Mouse (Mus musculus): Measurements from ENCODE around the gene Jag2.

Gene Jag2

DNA sequence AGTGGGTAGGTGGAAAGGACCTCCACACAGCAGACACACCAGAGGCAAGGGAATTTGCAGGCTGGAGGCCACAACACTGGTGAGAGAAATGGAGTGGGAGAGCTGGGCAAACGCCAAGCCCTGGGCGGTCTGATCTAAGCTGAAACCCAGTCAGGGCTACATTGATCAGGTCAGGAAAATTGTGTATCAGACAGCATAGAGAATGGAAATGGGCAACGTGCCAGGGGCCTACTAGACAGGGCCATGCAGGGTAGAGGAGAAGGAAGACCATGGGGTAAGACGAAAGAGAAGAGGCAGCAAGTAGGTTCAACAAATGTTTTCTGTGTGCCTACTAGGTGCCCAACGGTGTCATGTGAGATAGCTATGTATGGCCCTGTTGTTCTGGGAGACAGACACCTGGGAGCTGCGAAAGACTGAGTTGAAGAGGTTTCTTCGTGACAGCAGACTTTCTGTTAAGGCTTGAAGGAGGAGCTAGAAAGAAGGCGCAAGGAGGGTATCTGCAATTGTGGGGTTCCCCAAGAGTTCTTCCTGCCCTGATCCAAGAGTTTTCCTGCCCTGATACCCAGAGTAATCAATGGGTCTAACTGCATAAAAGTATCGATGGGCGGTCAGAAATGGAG is 11.7 kb upstream of the Jag2 start:
- no peak for DNase-seq (ENCODE audit: low spot score)

- DNase-seq (ENCODE audit: low spot score) = no peak
These were observed 11.1 kb upstream of the Jag2 start for GRCm38 (mm10) chr12:112940710-112941109.

GRCm38 (mm10) chr12:112940238-112940637 is 10.7 kb upstream of the Jag2 start:
- DNase-seq (ENCODE audit: low spot score) = no peak

GRCm38 (mm10) chr12:112938873-112939565 is 9.4 kb upstream of the Jag2 start:
- peak; percentile 81 for DNase-seq (ENCODE audit: low spot score)

DNA sequence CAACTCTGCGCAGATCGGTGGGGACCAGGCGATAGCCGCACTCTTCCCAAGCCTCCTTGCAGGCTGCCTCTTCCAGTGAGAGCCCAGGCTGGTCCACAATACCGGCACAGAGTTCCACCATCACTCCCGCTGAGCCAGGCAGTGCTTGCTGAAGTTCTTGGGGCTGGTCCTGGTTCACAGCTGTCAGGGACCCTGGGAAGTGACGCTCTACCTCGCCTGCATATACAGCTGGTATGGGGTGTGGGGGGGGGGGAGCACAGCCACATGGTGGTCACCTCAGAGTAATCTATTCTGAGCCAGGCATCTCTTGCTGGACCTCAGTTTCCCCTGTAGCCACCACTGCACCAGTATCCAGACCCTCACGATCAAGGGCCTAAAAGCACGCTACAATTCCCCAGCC is 8.8 kb upstream of the Jag2 start:
- no peak for DNase-seq (ENCODE audit: low spot score)

DNA sequence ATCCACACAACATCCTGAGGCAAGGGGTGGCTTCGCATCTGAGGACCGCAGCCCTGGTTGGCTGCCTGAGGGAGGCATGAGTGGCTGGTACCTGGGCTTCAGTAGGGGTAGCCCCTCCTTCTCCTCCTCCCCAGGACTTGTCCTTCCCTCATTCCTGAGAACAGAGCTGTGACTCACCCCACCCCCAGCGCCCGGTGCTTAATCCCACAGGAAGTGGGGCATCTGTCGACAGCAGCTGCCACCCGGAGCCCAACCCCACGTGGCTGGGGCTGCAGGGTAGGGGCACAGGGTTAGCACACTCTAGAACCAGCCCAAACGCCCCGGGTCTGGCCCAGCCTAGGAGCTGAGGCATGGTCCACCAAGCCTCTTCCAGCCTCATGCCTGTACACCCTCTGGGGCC is 8.3 kb upstream of the Jag2 start:
- no peak for DNase-seq (ENCODE audit: low spot score)

- no peak for DNase-seq (ENCODE audit: low spot score)
These were observed 3.1 kb upstream of the Jag2 start for GRCm38 (mm10) chr12:112932647-112933046.

- DNase-seq (ENCODE audit: low spot score) = peak; percentile 61
These were observed 955 bp downstream of the Jag2 start for GRCm38 (mm10) chr12:112928401-112929241.

DNA sequence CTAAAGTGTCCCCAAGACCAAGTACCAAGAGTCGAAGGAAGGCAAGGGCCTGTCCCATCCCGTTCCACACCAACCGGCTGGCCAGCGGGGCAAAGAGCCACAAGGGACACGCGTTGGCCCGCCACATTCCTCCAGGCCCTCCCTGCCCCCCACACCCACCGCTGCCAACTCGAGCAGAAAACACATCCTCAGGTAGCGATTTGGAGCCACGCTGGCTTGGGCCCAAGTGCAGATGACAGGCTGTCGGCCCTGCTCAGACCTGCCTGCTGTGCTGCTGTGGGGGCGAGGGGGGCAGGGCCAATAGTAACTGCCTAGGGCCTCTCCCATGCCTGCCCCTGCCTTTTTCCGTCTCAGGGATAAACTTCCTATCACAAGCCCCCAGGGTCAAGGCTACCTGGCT is 2.3 kb downstream of the Jag2 start:
- no peak for DNase-seq (ENCODE audit: low spot score)

- no peak for DNase-seq (ENCODE audit: low spot score)
These were observed 3.6 kb downstream of the Jag2 start for GRCm38 (mm10) chr12:112925950-112926349.

DNA sequence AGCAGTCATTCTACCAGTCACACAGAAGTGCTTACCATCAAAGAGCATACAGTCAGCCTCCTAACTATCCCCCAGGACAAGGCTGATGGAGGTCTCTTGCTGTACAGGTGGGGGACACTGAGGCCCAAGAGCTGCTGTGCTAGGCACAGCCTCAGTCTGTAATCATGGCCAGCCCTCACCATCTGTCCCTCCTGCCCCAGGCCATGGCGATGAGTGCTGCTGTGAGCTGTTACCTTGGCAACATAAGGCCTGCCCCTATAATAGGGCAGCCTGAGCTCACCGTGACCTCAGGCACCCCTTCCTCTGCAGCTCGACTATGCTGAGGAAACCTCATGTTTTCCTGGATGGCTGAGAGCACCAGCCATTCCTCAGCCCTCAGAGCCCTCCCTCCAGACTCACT is 7.0 kb downstream of the Jag2 start:
- DNase-seq (ENCODE audit: low spot score) = peak; percentile 55

GRCm38 (mm10) chr12:112921518-112921917 is 8.1 kb downstream of the Jag2 start:
- DNase-seq (ENCODE audit: low spot score) = no peak

DNA sequence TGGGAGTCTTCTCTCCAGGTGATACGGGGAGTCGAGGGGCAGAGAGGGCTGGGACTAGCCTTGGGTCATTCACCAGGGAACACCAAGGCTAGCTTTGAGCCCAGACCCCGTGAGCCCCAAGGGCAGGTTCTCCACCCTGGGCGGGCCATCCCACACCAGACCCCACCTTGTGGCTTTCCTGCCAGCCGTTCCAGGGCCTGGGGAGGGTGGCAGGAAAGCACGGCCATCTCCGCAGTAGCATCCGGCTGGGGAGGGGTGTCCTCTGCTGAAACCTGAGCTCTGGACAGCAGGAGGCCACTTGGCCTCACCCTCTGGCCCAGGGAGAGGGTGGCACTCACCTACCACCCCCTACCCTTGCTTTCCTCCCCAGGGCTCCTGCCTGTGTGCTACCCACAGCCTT is 11.7 kb downstream of the Jag2 start:
- DNase-seq (ENCODE audit: low spot score) = no peak

DNA sequence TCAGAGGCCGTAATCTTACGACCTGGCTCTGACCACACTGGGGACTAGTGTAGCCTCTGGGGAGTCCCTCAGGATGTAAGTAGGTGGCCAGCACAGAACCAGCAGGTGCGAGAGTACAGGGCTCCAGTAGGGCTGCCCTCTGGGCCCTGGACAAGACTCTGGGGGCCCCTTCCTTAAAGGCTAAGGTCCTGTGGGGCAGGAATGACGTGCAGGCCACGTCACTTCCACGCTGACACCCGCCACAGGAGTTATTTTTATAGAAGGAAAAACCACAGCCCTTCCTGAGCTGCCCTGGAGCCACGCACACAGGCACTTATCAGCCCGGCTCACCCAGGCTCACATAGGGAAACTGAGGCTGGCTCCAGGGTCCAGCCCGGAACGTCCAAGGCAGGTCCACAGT is 12.1 kb downstream of the Jag2 start:
- DNase-seq (ENCODE audit: low spot score) = no peak

- DNase-seq (ENCODE audit: low spot score) = no peak
These were observed 12.7 kb downstream of the Jag2 start for GRCm38 (mm10) chr12:112916698-112917400.

DNA sequence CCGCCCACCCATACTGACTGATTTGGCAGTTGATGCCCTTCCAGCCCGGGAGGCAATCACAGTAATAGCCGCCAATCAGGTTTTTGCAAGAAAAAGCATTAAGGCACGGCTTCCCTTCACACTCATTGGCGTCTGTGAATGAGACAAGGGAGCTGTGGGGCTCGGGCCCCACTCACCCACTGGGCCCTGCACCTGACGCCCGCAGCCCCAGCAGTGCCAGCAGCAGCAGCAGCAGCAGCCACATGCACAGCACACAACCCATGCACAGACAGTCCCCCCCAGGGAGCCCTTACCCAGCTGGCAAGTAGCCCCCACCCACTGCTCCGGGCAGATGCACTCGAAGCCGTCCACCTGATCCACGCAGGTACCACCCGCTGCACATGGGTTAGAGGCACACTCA is 14.0 kb downstream of the Jag2 start:
- no peak for DNase-seq (ENCODE audit: low spot score)

DNA sequence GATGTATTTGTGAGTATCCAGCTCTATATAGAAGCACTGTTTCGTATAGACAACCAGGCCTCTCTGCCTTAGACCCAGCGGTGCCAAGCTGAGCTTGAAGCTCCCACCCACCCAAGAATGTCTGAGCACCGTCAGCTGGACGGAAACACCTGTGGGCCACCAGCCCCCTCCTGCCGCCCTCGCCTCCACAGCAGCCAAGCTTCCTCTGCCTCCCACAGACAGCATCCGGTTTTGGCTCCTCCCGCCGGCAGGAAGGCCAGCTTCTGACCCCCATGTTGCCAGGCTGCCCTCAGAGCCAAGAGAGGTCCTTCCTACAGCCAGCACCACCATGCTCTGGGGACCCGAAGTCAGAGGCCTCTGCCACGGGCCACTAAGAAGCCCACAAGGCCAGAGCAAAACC is 15.0 kb downstream of the Jag2 start:
- DNase-seq (ENCODE audit: low spot score) = no peak

DNA sequence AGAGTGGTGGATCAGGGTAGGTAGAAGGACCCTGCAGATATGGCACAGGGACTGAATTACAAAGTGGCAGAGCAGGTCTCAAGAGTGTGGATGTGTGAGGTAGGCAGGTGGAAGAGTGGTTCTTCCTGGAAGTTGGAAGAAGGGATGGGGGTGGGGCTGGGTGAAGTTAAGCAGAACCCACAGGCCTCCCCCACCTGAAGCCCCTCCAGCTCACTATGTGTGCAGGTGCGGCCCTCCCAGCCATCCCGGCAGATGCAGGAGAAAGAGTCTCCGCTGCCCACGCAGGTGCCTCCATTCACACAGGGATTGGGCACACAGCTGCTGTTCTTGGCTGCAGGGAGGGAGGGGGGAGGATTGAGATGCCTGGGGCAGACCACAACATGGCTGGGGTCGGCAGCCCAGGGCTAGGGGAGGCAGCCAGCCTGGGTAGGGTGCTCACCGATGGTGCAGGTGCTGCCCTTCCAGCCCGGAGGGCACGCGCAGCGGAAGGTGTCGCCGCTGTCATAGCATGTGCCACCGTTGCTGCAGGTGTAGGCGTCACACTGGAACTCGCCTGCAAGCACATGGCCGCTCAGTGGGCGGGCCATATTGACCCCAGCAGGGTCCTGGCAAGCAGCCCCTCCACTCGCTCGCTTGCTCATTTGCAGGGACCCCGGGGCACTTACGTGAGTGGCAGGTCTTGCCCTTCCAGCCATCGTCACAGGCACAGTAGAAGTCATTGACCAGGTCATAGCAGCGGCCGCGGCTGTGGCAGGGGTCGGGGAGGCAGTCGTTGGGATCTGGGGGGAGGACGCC is 16.4 kb downstream of the Jag2 start:
- no peak for DNase-seq (ENCODE audit: low spot score)

- no peak for DNase-seq (ENCODE audit: low spot score)
These were observed 17.9 kb downstream of the Jag2 start for GRCm38 (mm10) chr12:112911701-112912100.

DNA sequence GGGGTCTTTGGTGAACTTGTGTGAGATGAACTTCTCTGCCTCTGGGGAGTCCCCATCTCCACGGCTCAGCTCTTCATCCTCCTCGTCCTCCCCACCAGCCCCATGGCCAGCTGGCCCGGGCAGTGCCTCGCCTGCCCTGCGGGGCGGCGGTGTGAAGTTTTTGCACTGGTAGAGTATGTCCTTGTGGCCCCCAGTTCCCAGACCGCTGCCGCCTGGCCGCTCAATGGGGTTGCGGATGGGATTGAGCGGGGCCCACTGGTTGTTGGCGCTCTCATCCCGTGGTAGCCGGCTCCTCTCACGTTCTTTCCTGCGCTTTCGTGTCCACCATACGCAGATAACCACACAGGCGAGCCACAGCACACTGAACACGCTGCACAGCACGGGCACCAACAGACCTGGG is 20.6 kb downstream of the Jag2 start:
- no peak for DNase-seq (ENCODE audit: low spot score)

DNA sequence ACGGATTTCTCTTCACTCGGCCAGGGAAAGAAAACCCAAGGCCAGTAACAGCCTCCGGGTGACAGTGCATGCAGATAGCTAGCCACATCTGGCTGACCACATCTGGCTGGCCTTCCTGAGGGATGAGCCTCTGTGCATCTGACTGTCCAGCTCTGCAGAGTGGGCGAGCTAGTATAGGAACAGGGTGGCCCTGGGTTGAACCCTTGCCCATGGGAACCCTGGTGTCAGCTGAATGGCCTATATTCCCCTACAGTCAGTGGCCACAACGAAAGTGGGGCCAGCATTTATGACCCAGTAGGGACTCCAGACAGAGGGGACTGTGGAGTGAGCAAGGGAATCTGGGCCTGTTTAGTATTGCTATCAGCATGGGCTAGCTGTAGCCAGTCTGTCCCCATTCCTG is 24.6 kb downstream of the Jag2 start:
- no peak for DNase-seq (ENCODE audit: low spot score)

- no peak for DNase-seq (ENCODE audit: low spot score)
These were observed 25.6 kb downstream of the Jag2 start for GRCm38 (mm10) chr12:112903941-112904340.

Measured in retina, embryonic 14.5 days (tissue).